Mouse (Mus musculus) MEL (cell line): ENCODE data around the gene Mroh2a. TPM values are rescaled to one million over a fixed set of nuclear protein-coding genes. Genes with fewer than 3 reads are reported as not detected.

Experiments
- DNase-seq: peaks from one replicate; pipeline ENCODE4 v3.0.0; 2011; ENCODE audit warnings: low read depth, low spot score
- H3K27ac ChIP-seq: 2 replicates; pipeline ENCODE4 v1.5.1; 2012; ENCODE audit warnings: low read depth, mild to moderate bottlenecking, control low read depth, low read length, moderate library complexity; ENCODE audit not compliant: control insufficient read depth
- H3K27me3 ChIP-seq, 2 experiments: fragments of 150-350 bp in 1 of 2; sonication (generic) in 1 of 2; 2 replicates each; pipeline ENCODE4 v1.6.1; 2012; ENCODE audit warnings: low read length in 2 of 2, mild to moderate bottlenecking in 2 of 2, improper control_type of control experiment in 1 of 2, moderate library complexity in 1 of 2; ENCODE audit not compliant: insufficient read depth in 2 of 2, control insufficient read depth in 1 of 2
- H3K36me3 ChIP-seq, 2 experiments: 2 replicates each; pipeline ENCODE4 v1.6.1; 2012 to 2014; ENCODE audit warnings: low read length in 2 of 2, improper control_type of control experiment in 1 of 2, inconsistent platforms in 1 of 2, mild to moderate bottlenecking in 1 of 2; ENCODE audit not compliant: insufficient read depth in 2 of 2, control insufficient read depth in 1 of 2
- H3K4me1 ChIP-seq, 2 experiments: fragments of 150-350 bp in 1 of 2; sonication (generic) in 1 of 2; 2 replicates each; pipeline ENCODE4 v1.6.1; 2012; ENCODE audit warnings: low read length in 2 of 2, improper control_type of control experiment in 1 of 2, mild to moderate bottlenecking in 1 of 2; ENCODE audit not compliant: insufficient read depth in 2 of 2, control insufficient read depth in 1 of 2
- H3K4me3 ChIP-seq, 2 experiments: fragments of 150-350 bp in 1 of 2; sonication (generic) in 1 of 2; 2 replicates each; pipeline ENCODE4 v1.5.1; 2012; ENCODE audit warnings: low read depth in 2 of 2, low read length in 2 of 2, mild to moderate bottlenecking in 2 of 2, moderate library complexity in 2 of 2, control low read depth in 1 of 2, improper control_type of control experiment in 1 of 2; ENCODE audit not compliant: control insufficient read depth in 1 of 2, insufficient read depth in 1 of 2
- H3K79me2 ChIP-seq: 2 replicates; pipeline ENCODE4 v1.6.1; 2012; ENCODE audit warnings: mild to moderate bottlenecking, low read length, moderate library complexity; ENCODE audit not compliant: control insufficient read depth, poor library complexity, insufficient read depth
- H3K9ac ChIP-seq: 2 replicates; pipeline ENCODE4 v1.6.1; 2012; ENCODE audit warnings: low read depth, mild to moderate bottlenecking, control low read depth, low read length, moderate library complexity; ENCODE audit not compliant: control insufficient read depth, poor library complexity, severe bottlenecking
- H3K9me3 ChIP-seq: fragments of 150-350 bp; sonication (generic); replicated peaks from 2 replicates; pipeline ENCODE4 v1.6.1; 2012; ENCODE audit warnings: mild to moderate bottlenecking, low read length, improper control_type of control experiment, moderate library complexity; ENCODE audit not compliant: insufficient read depth
- EP300 ChIP-seq, 2 experiments: IDR thresholded peaks; 2 replicates each; pipeline ENCODE4 v1.6.1; 2011; ENCODE audit warnings: improper control_type of control experiment in 2 of 2, low read length in 2 of 2, low read depth in 1 of 2, mild to moderate bottlenecking in 1 of 2
- GATA1 ChIP-seq: IDR thresholded peaks from 2 replicates; pipeline ENCODE4 v1.6.1; 2011; ENCODE audit warnings: low read depth, low read length, improper control_type of control experiment
- MAX ChIP-seq: IDR thresholded peaks from 2 replicates; pipeline ENCODE4 v1.6.1; 2011; ENCODE audit warnings: low read length, improper control_type of control experiment
- MAZ ChIP-seq: IDR thresholded peaks from 2 replicates; pipeline ENCODE4 v1.6.1; 2012; ENCODE audit warnings: low read depth, mild to moderate bottlenecking, inconsistent platforms, low read length, improper control_type of control experiment
- NELFE ChIP-seq: IDR thresholded peaks from 2 replicates; pipeline ENCODE4 v1.6.1; 2011; ENCODE audit warnings: low read depth, low read length, improper control_type of control experiment
- POLR2A ChIP-seq, 2 experiments: IDR thresholded peaks; 2 replicates each; pipeline ENCODE4 v1.6.1; 2011 to 2012; ENCODE audit warnings: low read length in 2 of 2, mild to moderate bottlenecking in 2 of 2, control low read depth in 1 of 2, improper control_type of control experiment in 1 of 2, low read depth in 1 of 2, moderate library complexity in 1 of 2; ENCODE audit not compliant: control insufficient read depth in 1 of 2, insufficient read depth in 1 of 2, poor library complexity in 1 of 2
- SMC3 ChIP-seq: IDR thresholded peaks from 2 replicates; pipeline ENCODE4 v1.6.1; 2011; ENCODE audit warnings: low read depth, low read length, improper control_type of control experiment
- TCF12 ChIP-seq: IDR thresholded peaks from 2 replicates; pipeline ENCODE4 v1.6.1; 2014; ENCODE audit warnings: low read depth, mild to moderate bottlenecking, inconsistent platforms, low read length, improper control_type of control experiment, moderate library complexity
- UBTF ChIP-seq: IDR thresholded peaks from 2 replicates; pipeline ENCODE4 v1.6.1; 2012; ENCODE audit warnings: low read depth, mild to moderate bottlenecking, inconsistent platforms, low read length, improper control_type of control experiment, moderate library complexity, borderline replicate concordance; ENCODE audit not compliant: insufficient read depth
- ZC3H11A ChIP-seq: IDR thresholded peaks from 2 replicates; pipeline ENCODE4 v1.6.1; 2012; ENCODE audit warnings: low read depth, mild to moderate bottlenecking, inconsistent platforms, low read length, improper control_type of control experiment
- ZMIZ1 ChIP-seq: IDR thresholded peaks from 2 replicates; pipeline ENCODE4 v1.6.1; 2012; ENCODE audit warnings: low read depth, mild to moderate bottlenecking, inconsistent platforms, low read length, improper control_type of control experiment, moderate library complexity
- ZNF384 ChIP-seq: IDR thresholded peaks from 2 replicates; pipeline ENCODE4 v1.6.1; 2012; ENCODE audit warnings: low read depth, mild to moderate bottlenecking, inconsistent platforms, low read length, improper control_type of control experiment
- polyA plus RNA-seq, 2 experiments: library from polyadenylated mRNA; stranded (reverse) in 1 of 2; unstranded in 1 of 2; fragments of >175 nt in 1 of 2; fragments of >200 nt in 1 of 2; gene quantifications; 2 replicates each; pipeline versions ENCODE4 v1.2.1 to v1.2.4; 2012; ENCODE audit warnings: low replicate concordance in 2 of 2, low read depth in 1 of 2; ENCODE audit not compliant: insufficient read length in 2 of 2, insufficient read depth in 1 of 2, missing spikeins in 1 of 2
- total RNA-seq: library from RNA; depleted of rRNA; stranded (reverse); fragments of 300-350 nt; gene quantifications from 2 replicates; pipeline ENCODE4 v1.2.3, GENCODE M21; 2012

Gene Mroh2a
- total and polyA plus RNA-seq, 3 experiments: 0.27 to 2.5 TPM; not detected in 1

GRCm38 (mm10) chr1:88259643-88260024 lies 32.8 kb downstream of the Mroh2a start:
- H3K36me3 ChIP-seq: peaks cover 0 to 24% of the 10 kb centered on the region in 2 experiments; a peak in 3 of 4 replicates
- H3K27ac ChIP-seq: no peak overlapping the region

GRCm38 (mm10) chr1:88260114-88260513 lies 33.3 kb downstream of the Mroh2a start:
- Histone ChIP-seq H3K27me3 (no peaks in the 10 kb centered on the region), H3K4me3 (no peak overlapping the region)
- TF ChIP-seq TCF12 (no peak), POLR2A (IDR thresholded peaks at IDR 0.05; ENCODE audit: control insufficient read depth in 1 of 2, insufficient read depth in 1 of 2, low read depth in 1 of 2, low read length in 2 of 2, poor library complexity in 1 of 2) (peak in 1 of 2 experiments; percentile 31; a peak in 1 of 4 replicates)
- TF ChIP-seq, all 39 proteins: peak for 1
- DNase-seq: peak; percentile 47
- no peak overlapping the region for H3K9ac ChIP-seq
- H3K36me3 ChIP-seq: peaks cover 0 to 24% of the 10 kb centered on the region in 2 experiments; a peak in 3 of 4 replicates
- no peak overlapping the region for H3K27ac ChIP-seq
- no peaks in the 10 kb centered on the region for H3K9me3 ChIP-seq
- no peaks in the 10 kb centered on the region for H3K79me2 ChIP-seq
- H3K4me1 ChIP-seq: peaks cover 7 to 17% of the 10 kb centered on the region in 2 experiments

More at GRCm38 (mm10) chr1:88259643-88260024, 32.8 kb downstream of the Mroh2a start:
- TF ChIP-seq GATA1 (no peak), POLR2A (IDR thresholded peaks at IDR 0.05; ENCODE audit: control insufficient read depth in 1 of 2, insufficient read depth in 1 of 2, low read depth in 1 of 2, low read length in 2 of 2, poor library complexity in 1 of 2) (peak in 1 of 2 experiments; percentile 30; a peak in 1 of 4 replicates)
- TF ChIP-seq, all 39 proteins: peak for 1
- Histone ChIP-seq H3K4me3 (no peak overlapping the region), H3K79me2 (no peaks in the 10 kb centered on the region), H3K27me3 (no peaks in the 10 kb centered on the region), H3K9me3 (no peaks in the 10 kb centered on the region), H3K9ac (no peak overlapping the region), H3K4me1 (peaks cover 7 to 17% of the 10 kb centered on the region in 2 experiments)
- DNase-seq: no peak

DNA sequence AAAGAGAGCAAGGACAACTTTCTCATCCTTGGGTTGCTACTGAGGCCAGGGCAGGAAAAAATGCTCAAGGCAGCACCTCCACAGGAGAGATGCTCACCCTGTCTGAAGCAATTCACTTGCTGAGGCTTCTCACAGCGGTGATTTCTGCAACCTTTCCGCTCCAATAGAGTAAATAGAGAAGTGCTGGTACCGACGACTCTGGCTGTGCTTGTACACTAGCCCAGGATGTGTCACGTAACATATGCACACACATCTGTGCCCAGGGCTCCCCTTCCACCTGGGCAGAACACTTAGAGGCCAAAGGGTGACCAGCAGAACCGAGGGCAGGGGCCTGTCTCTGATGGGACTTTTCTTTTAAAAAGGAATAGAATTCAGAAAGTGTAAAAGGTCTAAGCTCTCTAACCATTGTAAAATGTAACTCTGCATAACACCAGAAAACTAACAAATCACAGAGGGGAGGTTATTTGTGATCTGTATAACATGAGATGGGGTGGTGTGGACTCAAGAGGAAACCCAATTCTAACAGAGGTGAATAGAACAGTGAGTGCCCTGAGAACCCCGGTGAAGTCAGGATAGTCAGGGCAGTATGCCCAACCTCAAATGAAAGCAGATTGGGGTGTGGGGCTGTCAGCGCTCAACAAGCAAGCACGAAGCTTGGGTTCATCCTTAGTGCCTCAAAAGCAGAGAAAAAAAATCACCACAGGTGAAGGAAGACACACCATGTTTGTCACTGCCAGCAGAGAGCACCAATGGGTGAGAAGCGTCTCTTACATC lies 34.0 kb downstream of the Mroh2a start:
- Histone ChIP-seq H3K9me3 (no peaks in the 10 kb centered on the region), H3K27me3 (no peaks in the 10 kb centered on the region), H3K4me3 (no peak overlapping the region), H3K27ac (no peak overlapping the region), H3K36me3 (peaks cover 6 to 24% of the 10 kb centered on the region in 2 experiments), H3K4me1 (peaks cover 7 to 17% of the 10 kb centered on the region in 2 experiments), H3K79me2 (no peaks in the 10 kb centered on the region), H3K9ac (no peak overlapping the region)
- DNase-seq: no peak
- no peak for TF ChIP-seq ZC3H11A
- no peak for TF ChIP-seq UBTF

DNA sequence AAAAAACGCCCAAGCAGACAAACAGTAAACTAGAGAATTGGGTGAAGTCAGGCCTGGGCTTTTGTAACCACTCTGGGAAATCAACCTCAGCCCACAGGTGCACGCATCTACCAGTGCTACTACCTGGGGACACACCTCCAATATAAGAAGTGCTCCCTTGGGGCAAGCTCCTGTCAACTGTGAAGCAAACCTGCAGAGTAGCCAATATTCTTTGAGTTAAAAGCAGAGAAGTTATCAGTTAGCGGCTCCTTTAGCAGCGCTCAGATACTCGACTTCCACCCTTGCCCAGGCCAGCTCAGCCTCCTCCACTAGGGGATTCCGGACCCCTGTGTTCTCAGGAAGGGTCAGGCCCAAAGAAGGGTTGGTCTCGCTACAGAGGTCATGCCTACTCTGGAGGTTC lies 34.9 kb downstream of the Mroh2a start:
- Histone ChIP-seq H3K4me3 (no peak overlapping the region), H3K9me3 (no peaks in the 10 kb centered on the region), H3K4me1 (peaks cover 7 to 17% of the 10 kb centered on the region in 2 experiments), H3K27ac (peak overlapping the region; percentile 31; the same call in 1 of the 2 replicates), H3K9ac (no peak overlapping the region), H3K36me3 (peaks cover 14 to 24% of the 10 kb centered on the region in 2 experiments), H3K79me2 (no peaks in the 10 kb centered on the region), H3K27me3 (no peaks in the 10 kb centered on the region)
- DNase-seq: peak; percentile 49
- TF ChIP-seq SMC3: peak; percentile 13; the same call in 1 of the 2 replicates
- 0 out of 4 replicates have a peak, but pooled peaks of 1 of the 2 experiments have one; percentile 5 for TF ChIP-seq EP300 (IDR thresholded peaks at IDR 0.05; ENCODE audit: low read depth in 1 of 2, low read length in 2 of 2)
- TF ChIP-seq ZNF384: no peak
- TF ChIP-seq MAZ: no peak
- 0 out of 2 replicates have a peak, but pooled peaks have one; percentile 1 for TF ChIP-seq MAX
- TF ChIP-seq NELFE: peak; percentile 20; the same call in 1 of the 2 replicates
- peak; percentile 61; the same call in 1 of the 2 replicates for TF ChIP-seq ZMIZ1
